Mouse (Mus musculus) megakaryocyte, embryonic 14.5 days (primary cell): ENCODE results near the gene Zfp574. TPM values are rescaled to one million over a fixed set of nuclear protein-coding genes. Genes with fewer than 3 reads are reported as not detected.
A peak's percentile ranks its signal among the peaks of the same experiment; 100 is the strongest.

ENCODE experiments used
- H3K27me3 ChIP-seq: replicated peaks from 2 replicates; pipeline ENCODE3; 2012; ENCODE audit warnings: inconsistent platforms
- H3K36me3 ChIP-seq: replicated peaks from 2 replicates; pipeline ENCODE3; 2012; ENCODE audit warnings: low read length, inconsistent platforms, mixed read lengths
- H3K4me1 ChIP-seq: 2 replicates; pipeline ENCODE4 v1.6.1; 2012; ENCODE audit warnings: inconsistent platforms
- H3K4me3 ChIP-seq: replicated peaks from 2 replicates; pipeline ENCODE3; 2012; ENCODE audit warnings: moderate library complexity, mild to moderate bottlenecking, inconsistent platforms
- H3K9me3 ChIP-seq: 2 replicates; pipeline ENCODE4 v1.6.1; 2012; ENCODE audit warnings: inconsistent platforms
- FLI1 ChIP-seq: IDR thresholded peaks from 2 replicates; pipeline ENCODE4 v1.6.1; 2012; ENCODE audit warnings: low read length, inconsistent platforms, mixed read lengths
- GATA1 ChIP-seq: IDR thresholded peaks from 3 replicates; pipeline ENCODE4 v1.6.1; 2012; ENCODE audit warnings: mixed read lengths, low read length, inconsistent platforms, borderline replicate concordance
- polyA plus RNA-seq: library from polyadenylated mRNA; stranded (reverse); fragments of >175 nt; gene quantifications from 2 replicates; pipeline ENCODE4 v1.2.3, GENCODE M21; 2012; ENCODE audit warnings: low replicate concordance; ENCODE audit not compliant: insufficient read depth

Zfp574 gene
- polyA plus RNA-seq, 1 experiment, result 21.6 TPM

DNA sequence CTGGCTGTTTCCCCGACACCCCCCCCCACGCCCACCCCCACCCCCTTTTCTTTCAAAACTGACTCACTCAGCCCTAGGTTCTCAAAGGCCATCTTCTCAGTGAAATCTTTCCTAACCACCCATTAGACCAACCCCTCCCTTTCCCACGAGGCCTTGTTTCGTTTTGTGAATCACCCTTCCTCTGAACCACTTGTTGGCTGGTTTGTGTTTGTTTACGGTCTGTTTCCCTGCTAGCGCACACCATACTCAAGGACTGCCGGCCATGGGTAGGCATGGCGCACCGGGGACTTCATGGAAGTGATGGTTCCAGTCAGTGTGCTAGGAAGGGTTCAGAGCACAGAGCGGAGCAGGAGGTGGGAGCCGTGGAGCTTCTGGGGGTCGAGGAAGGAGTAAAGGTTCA is 37.0 kb downstream of the Zfp574 start:
- Histone ChIP-seq H3K27me3 (no peaks in the 10 kb centered on the region), H3K4me3 (no peak overlapping the region), H3K9me3 (no peaks in the 10 kb centered on the region), H3K4me1 (peaks cover 32% of the 10 kb centered on the region), H3K36me3 (peaks cover 71% of the 10 kb centered on the region)
- TF ChIP-seq GATA1 (no peak), FLI1 (no peak)

DNA sequence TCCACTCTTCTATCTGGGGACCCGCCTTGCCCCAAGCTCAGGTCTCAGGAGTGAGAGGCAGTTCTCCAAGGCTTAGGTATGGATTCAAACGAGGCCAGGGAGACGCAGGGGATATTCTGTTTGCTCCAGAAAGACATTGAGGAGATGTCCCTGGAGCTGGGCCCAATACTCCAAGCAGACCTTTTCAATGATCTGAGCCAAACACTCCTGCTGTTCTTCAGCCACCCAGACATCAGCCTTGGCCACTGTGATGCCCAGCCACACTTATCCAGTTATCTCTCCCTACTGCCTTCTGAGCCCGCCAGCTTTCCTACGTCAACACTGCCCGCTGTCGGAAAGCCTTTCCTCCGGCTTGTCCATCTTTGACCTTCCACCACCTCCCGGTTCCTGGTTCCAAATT is 38.0 kb downstream of the Zfp574 start:
- TF ChIP-seq FLI1, result no peak
- no peak for TF ChIP-seq GATA1
- Histone ChIP-seq H3K4me1 (peaks cover 32% of the 10 kb centered on the region), H3K9me3 (no peaks in the 10 kb centered on the region), H3K4me3 (no peak overlapping the region), H3K27me3 (no peaks in the 10 kb centered on the region), H3K36me3 (peaks cover 79% of the 10 kb centered on the region)

DNA sequence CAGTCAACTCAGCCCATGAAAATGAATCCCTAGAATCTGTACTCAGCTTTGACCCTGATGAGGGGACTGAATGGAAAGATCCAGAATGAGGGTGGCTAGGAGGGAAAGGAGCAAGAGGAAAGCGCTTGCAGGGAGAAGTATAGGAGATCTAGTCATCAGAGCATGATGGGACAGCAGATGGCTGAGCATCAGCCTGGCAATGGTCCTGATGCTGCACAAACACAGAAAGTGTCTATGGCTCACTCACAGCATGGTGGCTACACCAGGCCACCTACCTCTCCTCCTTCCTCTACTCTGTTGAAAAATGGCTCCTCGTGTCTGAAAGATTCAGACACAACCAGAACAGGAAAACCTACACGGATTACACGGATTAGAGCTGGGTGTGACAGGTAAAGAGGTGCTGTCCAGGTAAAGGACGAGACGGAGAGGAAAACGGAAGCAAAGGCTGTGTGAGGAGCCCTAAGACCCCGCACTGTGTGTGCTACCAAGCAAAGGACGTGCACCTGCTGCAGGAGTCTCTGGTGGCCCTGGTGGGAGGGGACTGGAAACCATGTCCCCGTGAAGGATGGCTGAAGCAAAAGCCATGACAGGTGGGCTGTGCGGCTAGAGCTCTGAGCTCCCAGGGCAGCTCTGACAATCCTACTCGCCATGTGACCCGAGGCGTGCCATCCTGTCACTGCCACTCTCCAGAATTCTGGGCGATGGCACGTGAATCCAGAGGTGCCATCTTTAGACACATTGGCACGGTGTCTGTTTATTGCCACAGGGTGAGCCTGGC is 40.0 kb downstream of the Zfp574 start:
- H3K27me3 ChIP-seq, result no peaks in the 10 kb centered on the region
- no peak for TF ChIP-seq FLI1
- no peak for TF ChIP-seq GATA1
- H3K9me3 ChIP-seq, result no peaks in the 10 kb centered on the region
- no peak overlapping the region for H3K4me3 ChIP-seq
- H3K36me3 ChIP-seq, result peaks cover 89% of the 10 kb centered on the region
- peaks cover 22% of the 10 kb centered on the region for H3K4me1 ChIP-seq

DNA sequence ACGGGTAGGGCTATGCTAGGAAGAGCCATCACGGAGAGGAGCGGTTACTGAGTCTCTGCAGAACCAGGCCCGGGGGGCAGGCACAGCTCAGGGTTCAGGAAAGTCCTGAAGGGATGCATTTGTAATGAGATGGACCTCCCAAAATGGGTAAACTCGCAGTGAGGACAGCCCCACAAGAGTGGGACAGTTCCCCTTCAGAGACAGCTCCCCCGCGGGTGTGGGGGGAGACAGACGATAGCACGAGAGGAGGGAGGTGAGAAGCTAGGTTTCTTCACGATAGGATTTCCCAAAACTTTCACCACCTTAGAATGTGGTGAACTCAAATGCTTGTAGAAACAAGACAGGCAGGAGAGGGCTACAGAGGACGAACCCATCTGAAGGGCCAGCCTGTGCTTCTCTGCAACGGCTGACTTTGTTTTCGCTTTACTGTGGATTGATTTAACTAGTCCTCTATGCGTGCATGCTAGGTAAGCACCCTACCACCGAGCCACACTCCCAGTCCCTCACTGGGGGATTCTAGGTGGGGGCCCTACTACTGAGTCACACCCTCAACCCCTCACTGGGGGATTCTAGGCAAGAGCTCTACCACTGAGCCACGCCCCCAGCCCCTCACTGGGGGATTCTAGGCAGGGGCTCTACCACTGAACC is 40.7 kb downstream of the Zfp574 start:
- no peaks in the 10 kb centered on the region for H3K9me3 ChIP-seq

DNA sequence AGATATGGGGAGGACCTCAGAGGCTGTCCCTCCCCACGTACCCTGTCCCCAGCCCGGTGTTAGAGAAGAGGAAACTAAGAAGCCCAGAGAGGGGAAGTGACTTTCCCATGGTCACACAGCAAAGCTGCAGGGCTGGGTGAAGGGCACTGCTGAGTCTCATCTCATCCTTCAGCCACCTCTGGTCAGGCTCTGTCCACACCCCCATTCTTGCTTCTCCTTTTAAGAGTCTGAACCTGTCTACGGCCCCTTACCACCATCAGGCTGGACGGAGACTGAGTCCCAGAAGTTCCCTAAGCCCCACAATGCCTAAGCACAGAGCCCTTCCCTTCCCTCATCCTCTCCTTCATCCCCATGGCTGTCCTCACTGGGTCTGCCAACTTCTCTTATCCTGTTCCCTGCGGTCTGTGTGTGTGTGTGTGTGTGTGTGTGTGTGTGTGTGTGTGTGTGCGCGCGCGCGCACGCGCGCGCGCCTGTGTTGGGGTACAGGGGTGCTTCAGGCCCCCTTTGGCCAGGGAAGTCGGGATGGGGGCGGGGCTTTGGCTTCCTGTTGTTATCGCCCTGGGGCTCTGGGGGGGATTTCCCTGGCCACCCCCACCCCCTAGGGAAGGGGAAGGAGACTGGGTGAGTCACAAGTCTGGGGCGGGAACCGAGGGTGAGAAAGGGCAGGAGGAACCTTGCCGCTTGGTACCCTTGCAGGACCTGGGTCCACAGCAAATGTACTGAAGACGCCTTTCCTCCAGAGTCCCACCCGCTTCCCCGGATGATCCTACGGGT is 47.9 kb downstream of the Zfp574 start:
- H3K4me3 ChIP-seq, result peak overlapping the region; percentile 81
- H3K9me3 ChIP-seq, result no peaks in the 10 kb centered on the region

More for the DNA sequence above, 40.7 kb downstream of the Zfp574 start:
- TF ChIP-seq GATA1 (no peak), FLI1 (no peak)
- H3K4me1 ChIP-seq, result peaks cover 16% of the 10 kb centered on the region
- no peaks in the 10 kb centered on the region for H3K27me3 ChIP-seq
- H3K4me3 ChIP-seq, result no peak overlapping the region
- H3K36me3 ChIP-seq, result peaks cover 88% of the 10 kb centered on the region

DNA sequence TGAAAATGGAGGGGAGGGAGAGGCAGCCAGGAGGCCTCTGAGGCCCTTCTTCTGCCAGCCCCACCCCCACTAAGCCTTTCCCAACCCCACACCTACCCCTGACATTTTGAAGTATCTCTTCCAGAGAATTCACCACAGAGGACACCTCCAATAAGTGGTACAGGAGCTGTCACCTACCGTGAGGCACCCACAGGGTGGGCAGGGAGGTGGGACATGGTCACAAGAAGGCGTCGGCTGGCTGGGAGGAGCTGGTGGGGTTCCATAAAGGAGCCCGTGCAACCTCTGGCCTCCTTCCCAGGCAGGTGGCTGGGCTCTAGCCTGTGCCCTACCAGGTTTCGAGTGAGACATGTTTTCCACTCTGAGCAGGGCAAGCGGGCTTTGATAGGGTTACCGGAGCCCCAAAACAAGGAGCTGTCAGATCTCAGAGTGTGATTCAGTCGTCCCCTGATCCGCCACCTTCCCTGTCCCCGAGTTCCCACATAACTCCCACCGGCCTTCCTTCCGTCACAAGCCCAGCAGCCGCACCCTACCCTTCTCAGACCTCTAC is 48.9 kb downstream of the Zfp574 start:
- H3K4me1 ChIP-seq, result peaks cover 49% of the 10 kb centered on the region
- no peaks in the 10 kb centered on the region for H3K27me3 ChIP-seq
- no peak overlapping the region for H3K4me3 ChIP-seq
- H3K36me3 ChIP-seq, result peaks cover 58% of the 10 kb centered on the region
- TF ChIP-seq GATA1, result no peak
- no peak for TF ChIP-seq FLI1
- no peaks in the 10 kb centered on the region for H3K9me3 ChIP-seq

More for the DNA sequence above, 47.9 kb downstream of the Zfp574 start:
- Histone ChIP-seq H3K27me3 (no peaks in the 10 kb centered on the region), H3K36me3 (peaks cover 65% of the 10 kb centered on the region), H3K4me1 (peaks cover 44% of the 10 kb centered on the region)
- no peak for TF ChIP-seq GATA1
- TF ChIP-seq FLI1, result no peak

DNA sequence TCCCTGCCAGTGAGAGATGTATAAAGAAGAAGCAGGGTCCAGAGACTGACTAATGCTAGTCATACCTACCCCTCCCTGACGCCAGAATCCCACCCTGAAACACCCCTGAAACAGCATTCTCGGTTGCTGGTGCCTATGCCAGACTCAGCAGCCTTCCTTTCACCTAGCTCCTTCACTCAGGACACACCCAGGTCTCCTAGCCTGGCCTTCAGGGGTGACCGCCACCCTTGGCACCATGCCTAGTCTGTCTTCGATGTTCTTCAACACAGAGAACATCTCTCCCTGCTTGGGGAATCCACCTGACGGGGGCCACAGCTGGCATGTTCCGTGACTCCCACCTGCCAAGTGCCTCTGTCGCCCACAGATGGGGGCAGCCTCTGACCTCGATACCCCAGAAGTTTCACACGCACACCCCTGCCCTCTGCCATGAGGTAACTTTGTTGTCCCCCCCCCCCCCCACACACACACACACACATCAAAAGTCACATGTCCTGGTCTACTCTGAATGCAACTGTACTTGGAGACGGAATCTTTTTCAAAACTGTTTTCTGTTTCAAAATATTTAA is 53.4 kb downstream of the Zfp574 start:
- no peak for TF ChIP-seq FLI1
- no peak for TF ChIP-seq GATA1
- Histone ChIP-seq H3K9me3 (no peaks in the 10 kb centered on the region), H3K36me3 (peaks cover 53% of the 10 kb centered on the region), H3K4me1 (peaks cover 68% of the 10 kb centered on the region), H3K27me3 (peaks cover 8% of the 10 kb centered on the region), H3K4me3 (no peak overlapping the region)

DNA sequence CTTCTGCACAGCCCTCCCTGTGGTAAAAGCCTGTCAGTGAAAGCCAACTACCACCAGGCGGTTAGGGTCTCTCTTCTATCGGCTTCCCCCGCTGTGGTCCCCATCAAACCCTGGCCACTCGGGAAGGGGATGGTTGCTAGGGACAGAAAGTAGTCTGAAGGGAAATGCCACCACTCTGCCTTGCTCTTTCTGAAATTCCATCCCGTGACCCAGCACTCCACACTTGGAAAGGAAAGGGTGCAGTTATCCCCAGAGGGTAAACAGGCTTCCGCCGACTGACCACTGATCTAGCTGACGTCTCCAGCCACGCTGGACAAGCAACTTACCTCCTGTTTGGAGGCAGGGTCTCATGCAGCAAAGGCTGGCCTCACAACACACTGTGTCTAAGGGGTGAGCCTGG is 55.6 kb downstream of the Zfp574 start:
- Histone ChIP-seq H3K4me1 (peaks cover 70% of the 10 kb centered on the region), H3K27me3 (peaks cover 14% of the 10 kb centered on the region), H3K36me3 (peaks cover 39% of the 10 kb centered on the region), H3K9me3 (no peaks in the 10 kb centered on the region), H3K4me3 (no peak overlapping the region)
- no peak for TF ChIP-seq FLI1
- no peak for TF ChIP-seq GATA1

DNA sequence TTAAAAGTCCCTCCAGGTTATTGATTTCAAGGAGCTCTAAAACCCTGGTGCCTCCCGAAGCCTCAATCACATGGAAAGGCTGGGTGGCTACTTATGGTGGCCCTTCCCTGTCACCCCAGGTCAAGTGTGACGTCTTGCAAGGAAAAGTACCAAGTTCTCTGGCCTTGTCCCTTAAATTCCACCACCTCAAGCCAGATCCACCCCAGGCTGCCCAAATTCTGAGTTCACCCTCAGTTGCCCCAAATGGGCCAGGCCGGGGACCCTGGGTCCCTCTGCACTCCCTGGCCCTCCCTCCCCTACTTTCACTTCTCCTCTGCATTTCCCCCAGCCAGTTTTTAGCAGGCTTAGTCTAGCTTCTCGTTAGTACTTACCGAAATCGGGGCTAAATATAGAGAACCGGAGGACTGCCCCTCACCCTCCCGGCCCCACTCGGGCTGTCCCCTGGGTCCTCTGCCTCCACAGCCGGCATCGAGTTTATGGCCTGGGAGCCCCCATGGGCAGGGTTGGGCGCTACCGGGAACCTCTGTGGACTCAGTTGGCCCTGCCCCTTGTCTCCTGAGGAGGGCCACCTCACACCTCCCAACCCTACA is 57.1 kb downstream of the Zfp574 start:
- Histone ChIP-seq H3K27me3 (peaks cover 26% of the 10 kb centered on the region), H3K36me3 (peaks cover 37% of the 10 kb centered on the region), H3K9me3 (no peaks in the 10 kb centered on the region), H3K4me3 (peak overlapping the region; percentile 87), H3K4me1 (peaks cover 72% of the 10 kb centered on the region)
- TF ChIP-seq GATA1, result no peak
- TF ChIP-seq FLI1, result no peak
